Mouse (Mus musculus): ENCODE data around the gene Ppm1l.

Gene Ppm1l

DNA sequence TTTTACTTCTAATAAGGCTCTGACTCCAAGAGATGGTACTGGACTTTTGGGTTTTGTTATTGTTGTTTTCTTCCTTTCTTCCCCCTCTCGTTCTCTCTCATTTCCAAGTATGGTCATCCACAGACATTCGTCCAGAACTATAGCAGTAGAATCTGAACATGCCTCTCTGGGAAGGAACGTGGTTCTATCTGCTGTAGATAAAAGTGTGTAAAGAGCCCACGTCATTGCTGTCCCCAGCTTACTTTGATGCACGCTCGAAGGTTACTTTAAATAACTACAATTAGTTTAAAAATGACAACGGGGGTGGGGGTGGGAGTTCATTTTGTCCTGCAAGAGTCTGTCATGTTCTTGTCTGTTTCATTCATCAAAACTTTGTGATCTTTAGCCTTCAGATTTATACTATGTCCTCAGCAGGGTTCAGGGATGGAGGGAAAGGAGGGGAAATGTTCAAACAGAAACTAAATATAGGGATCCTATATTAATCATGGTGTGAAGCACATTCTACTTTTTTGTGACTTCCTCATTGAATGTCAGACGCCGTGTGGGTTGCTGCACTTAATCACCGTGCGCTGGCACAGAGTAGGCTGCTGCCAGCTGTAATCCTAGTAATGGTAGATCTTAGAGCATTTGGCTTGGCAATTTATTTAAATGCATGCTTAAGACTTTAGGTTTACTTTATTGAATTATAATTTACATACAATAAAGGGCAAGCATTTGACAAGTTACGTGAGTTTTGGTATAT lies 122.3 kb downstream of the Ppm1l start:
- DNase-seq (ENCODE audit: low read depth, low spot score), result no peak

DNA sequence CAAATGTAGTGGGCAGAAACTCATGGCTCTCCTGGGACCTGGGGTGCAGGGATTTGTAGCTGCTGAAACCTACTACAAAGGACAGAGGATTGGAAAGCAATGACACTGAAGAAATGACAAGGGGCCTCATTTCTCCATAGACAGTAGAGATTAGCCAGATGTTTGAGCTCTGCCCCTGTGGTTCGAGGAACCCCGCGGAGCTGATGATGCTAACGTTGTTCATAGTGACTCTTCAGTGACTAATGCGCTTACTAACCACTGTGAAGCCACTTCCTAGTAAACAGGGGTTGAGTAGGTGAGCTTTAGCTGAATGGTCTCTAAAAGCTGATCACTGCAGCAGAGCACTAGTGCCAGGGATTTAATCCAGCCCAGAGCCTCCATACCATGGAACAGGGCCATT lies 124.1 kb downstream of the Ppm1l start:
- DNase-seq (ENCODE audit: low read depth, low spot score), result no peak

DNA sequence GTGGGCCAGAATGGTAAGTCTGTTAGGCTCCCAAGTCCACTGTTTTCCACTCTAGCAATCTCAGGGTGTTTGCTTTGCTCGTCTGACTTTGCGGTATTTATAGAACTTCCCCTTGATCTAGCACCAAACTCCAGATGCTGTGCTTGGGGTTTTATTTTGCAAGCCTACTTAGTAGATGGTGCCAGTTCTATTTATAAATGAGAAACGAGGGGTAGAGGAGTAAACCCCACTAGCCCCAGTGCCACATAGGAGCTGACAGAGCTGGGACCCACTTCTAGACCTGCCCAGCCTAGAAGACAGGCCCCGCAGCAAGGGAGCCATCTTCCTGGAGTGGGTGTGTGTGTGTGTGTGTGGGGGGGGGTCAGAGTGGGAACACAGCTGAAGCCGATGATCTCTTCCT lies 130.3 kb downstream of the Ppm1l start:
- DNase-seq (ENCODE audit: low read depth, low spot score), result no peak

DNA sequence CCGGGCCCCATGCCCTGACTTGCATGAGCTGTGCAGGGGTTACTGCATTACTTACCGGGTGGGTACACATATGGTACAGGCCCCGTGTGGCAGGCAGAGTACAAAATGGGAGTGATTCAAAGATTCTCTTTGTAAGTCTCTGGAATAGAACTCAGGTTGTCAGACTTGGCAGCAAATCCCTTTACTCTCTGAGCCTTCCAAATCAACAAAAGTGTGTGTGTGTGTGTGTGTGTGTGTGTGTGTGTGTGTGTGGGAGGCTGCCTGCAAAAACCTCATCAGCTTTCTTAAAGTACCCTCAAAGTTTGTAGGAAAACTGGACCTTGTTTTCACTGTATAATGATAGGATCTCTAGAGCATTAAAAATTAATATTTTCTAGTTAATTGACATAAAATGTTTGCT lies 132.4 kb downstream of the Ppm1l start:
- no peak for DNase-seq (ENCODE audit: low read depth, low spot score)

DNA sequence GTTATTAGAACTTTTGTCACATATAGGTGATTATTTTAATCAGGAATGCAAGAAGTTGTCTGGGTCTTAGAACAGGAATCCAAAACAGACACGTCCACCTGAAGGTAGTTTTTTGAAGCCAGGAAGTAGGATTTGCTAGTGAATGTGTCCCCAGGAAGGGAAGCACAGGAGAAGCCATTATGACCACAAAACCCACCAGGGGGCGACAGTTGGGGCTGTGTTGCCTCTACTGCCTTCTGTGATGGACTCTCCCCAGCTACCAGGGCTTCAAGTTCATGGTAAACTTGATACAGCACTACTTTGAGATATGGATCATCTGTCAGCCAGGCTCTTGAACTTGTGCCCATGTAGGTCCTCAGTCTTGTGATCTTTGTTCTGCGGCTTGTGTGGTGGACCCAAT lies 137.7 kb downstream of the Ppm1l start:
- no peak for DNase-seq (ENCODE audit: low read depth, low spot score)

DNA sequence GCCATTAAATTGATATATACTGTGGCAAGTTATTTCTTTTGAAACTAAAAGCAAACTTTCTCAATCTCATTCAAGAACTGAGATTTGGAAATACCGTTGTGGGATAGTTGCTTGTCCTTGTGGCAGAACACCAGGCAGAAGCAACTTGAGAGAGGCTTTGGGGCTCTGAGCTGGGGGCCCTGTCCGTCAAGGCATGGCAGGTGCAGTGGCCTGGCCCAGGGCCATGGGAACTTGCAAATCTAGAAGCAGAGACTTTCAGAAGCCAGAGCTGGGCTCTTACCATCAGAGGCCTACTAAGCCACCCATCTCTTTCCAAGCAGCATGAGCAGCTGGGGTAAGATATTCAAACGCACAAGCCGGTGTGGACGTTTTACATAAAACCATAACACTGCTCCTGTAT lies 139.4 kb downstream of the Ppm1l start:
- no peak for DNase-seq (ENCODE audit: low read depth, low spot score)

DNA sequence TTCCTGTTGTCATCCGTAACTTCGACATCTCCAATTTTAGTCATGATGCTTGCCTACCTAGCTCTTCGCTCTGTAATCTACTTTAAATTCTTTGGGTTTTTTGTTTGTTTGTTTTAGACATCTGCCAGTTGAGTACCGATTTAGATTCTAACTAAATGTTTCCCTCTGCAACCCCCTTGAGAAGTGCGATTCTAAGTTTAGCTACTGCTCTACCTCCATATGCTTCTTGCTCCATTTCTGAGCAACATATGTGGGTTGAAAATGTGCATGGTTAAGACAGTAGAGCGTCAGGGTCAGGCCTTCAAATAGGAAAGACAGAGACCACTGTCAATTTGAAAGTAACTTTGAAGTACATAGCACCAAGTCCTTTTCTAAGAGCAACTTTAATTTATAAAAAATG lies 142.1 kb downstream of the Ppm1l start:
- DNase-seq (ENCODE audit: low read depth, low spot score), result no peak

DNA sequence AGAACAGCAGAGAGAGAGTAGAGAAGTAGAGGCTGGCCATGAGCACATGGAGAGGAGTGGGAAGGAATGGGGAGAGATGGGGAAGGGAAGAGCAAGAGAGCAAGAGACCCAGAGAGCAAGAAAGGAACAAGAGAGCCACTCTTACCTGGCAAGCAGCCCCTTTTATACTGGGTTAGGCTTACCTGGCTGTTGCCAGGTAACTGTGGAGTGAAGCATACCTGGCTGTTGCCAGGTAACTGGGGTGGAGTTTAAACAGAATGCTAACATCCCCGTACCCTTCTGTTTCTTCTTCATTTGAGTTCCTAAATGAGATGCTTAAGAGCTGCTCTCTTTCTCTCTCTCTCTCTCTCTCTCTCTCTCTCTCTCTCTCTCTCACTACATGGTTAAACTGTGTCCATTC lies 145.3 kb downstream of the Ppm1l start:
- no peak for DNase-seq (ENCODE audit: low read depth, low spot score)

DNA sequence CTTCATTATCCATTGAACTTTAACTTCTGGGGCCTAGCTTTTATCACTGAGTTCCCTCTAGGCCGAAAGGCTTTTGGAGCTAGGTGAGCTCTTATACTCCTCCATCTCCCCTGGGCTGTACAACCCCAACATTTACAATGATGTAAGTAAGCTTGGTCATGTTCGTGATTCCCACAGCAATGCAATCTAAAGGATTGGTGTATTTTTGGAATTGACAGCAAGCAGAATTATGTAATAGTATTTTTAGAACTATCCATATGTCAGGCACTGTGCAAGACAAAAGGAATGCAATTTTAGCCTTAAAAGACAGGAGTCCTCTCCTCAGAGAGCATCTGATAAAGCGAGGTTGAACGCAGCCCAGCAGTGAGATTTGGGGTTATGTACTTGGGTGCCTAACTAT lies 149.1 kb downstream of the Ppm1l start:
- DNase-seq (ENCODE audit: low read depth, low spot score), result no peak

DNA sequence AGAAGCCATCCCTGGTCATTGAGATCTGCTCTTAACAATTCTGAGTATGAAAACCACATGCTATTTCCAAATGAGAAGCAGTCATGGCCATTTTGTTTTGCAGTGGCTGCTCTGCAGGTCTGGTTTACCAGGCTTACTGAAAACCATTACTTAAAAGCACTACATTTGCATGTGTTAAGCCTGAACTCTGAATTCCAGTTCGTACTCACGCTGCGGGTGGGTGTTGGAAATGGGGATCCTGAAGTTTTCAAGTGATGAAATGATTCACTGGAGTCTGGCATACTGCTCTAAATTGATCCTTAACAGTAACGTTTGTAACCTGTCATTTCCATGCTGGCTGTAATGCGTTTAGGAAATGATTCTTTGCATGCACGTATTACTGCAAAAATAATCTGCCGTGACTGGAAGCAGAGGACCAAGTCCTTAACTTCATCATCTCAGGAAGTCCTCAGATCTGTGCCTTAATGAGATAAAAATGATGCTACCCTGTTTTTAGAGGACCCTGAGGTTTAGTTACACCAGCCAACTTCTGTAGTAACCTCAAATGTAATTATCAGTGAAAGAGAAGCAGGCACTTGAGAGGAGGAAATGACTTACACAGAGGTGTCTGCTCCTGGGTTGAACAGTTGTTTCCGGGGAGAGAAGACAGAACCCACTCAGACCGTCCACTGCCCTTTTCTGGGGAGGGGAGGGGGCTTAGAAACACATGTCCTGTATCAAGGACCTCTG lies 151.8 kb downstream of the Ppm1l start:
- DNase-seq (ENCODE audit: low read depth, low spot score), result no peak

DNA sequence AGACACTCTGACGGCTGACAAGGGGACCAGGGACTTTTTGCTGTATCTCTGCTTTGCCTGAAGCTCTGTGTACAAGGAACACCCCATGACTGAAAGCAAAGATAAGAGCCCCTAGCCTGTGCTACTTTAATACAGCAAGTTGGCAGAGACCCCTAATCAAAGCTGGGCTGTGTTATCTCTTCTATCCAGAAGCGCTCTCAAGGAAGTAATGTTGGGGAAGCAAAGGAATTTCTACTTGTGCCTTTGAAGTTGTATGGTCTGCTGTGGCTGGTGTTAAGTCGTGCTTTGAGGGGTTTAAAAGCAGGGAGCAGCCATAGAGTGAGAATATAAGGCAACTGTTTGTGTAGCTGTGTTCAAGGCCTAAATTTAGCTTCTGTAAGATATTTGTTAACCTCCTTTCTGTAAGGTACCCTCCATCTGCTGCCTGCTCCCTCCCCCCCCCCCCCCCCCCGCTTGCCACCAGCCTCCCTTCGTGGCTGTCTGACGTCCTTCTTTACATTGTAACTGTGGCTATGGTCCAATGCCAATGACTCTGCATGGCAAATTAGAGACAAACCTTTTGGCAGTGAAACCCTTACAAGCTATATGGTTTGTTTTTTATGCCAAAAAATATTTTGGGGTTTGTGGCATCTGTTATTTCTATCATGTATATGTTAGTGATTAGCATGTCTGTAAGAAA lies 152.9 kb downstream of the Ppm1l start:
- no peak for DNase-seq (ENCODE audit: low read depth, low spot score)

DNA sequence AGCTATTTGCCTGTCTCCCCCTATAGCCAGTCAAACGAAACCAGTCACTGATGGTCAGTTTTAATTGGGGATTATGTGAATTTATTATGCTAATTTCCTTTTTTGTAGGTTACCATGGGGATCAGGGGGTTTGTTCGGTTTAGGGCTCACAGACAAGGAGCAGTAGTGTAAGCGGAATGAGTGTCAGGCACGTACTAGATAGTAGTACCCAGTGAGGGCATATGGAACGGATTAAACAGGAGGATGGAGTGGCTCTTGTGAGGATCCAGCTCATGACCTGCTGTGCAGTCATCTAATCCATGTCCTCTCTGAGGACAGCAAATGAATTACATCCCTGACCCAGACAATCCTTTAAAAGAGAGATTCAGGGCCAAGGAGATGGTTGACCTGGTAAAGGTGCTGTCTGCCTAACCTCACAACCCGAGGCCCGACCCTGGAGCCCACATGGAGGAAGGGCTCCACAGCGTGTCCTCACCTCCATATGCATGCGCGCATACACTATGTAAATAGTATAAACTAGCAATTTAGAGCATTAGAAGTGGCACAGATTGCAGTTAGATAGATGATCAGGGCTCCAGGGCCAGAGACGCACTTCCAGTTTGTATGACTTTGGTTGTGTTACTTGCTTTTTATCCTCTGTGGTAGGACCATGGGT lies 153.6 kb downstream of the Ppm1l start:
- peak; percentile 13 for DNase-seq (ENCODE audit: low read depth, low spot score)

DNA sequence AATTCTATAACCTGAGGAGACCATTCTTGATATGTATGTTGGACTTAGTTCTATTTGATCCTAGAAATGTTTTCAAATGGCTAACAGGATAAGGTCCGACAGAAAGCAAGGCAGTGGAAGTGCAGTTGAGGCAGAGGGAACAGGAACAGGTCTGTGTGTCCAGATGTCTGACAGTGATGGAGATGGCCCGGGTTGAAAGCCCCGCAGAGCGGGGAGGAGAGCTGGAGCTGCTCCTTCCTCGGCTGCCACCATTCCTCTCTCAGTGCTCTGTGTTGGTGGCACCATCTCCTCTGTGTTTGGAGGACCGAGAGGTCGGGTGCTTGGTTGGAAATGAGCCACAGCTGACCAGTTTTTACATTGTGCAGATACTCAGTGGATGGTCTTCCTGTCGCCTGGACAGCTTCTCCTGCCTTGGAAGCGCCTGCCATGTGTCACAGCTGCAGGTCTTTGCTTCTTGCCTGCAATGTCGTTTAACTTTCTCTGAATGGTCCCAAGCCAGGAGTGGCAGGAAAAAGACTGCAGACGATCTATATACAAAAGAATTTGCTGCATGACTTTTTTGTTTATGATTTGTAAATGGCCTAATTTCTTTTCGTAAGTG lies 159.3 kb downstream of the Ppm1l start:
- DNase-seq (ENCODE audit: low read depth, low spot score), result no peak

DNA sequence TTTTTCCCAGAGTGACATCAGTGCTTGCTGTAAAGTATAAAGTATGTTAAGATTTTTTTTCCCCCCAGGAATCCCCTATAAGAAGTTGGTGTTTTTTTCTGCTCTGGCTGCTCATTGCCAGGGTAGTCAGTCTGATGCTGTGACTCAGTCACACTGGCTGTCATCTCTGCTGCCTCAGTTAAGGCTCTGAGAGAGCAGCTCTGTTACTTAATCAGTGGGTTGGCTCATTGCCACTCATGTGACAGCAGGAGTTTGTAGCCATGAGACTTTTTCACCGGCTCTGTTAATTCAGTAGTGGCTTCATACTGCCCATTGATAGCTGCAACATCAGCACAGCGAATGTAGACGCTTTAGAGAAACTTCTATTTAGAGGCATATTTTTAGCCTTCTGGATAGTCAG lies 163.3 kb downstream of the Ppm1l start:
- no peak for DNase-seq (ENCODE audit: low read depth, low spot score)

DNA sequence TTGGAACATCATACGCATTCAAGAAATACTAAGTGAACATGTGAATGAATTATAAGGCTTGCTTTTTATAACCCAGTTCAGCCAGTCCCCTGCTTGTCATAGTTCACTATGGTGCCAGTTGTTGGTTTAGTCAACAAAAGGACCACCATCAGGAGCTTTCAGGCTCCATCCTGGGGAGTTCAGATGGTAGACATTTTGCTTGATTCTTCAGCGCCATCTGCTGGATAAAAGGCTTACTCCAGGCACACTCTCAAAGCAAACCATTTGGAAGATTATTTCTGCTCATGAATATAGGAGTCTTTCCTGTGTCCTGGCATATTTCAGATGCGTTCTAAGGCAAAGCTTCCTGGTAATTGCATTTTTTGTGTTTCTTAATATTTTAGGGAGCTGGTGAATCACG lies 165.2 kb downstream of the Ppm1l start:
- DNase-seq (ENCODE audit: low read depth, low spot score), result peak; percentile 48

DNA sequence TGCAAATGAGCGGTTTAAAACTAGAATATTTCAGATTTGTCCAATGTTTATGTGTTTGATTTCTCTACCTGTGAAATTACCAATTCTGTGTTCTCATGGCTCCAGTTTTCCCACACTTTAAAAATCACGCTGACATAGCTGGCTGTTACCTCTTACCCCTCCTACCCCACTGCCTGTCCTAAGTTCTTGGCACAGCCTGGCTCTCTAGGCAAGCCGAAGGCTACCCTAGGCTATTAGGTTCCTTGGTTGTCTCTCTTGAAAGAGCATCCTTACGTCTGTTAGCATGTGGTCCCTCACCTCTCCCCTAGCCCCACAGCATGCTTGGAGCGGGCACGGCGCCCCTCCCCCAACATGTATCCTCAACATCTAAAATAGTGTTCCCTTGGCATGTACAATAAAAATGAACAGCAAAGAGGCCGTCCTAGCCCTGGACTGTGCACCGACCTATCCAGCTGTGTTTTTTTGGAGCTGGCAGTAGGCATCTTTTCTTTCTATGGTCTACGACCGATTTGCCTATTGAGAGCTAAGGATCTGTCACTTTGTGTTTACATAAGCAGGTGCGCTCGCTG lies 167.4 kb downstream of the Ppm1l start:
- no peak for DNase-seq (ENCODE audit: low read depth, low spot score)

DNA sequence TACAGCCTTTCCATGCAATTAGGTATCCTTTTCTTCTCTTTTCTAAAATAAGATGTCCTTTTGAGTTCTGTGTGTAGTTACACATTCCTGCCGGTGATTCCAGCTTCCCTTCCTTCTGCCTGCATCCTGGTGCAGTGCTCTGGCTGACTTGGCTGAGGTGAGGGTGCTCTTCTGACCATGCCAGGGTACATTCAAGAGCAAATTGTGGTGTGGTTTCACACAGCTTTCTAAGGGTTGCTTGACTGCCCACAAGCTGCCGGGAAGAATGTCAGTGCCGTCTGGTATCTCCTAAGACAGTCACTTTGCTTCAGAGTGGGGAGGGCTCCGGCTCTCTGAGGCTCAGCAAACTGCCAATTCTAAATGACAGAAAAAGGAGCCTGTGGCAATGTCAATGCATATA lies 167.9 kb downstream of the Ppm1l start:
- no peak for DNase-seq (ENCODE audit: low read depth, low spot score)

DNA sequence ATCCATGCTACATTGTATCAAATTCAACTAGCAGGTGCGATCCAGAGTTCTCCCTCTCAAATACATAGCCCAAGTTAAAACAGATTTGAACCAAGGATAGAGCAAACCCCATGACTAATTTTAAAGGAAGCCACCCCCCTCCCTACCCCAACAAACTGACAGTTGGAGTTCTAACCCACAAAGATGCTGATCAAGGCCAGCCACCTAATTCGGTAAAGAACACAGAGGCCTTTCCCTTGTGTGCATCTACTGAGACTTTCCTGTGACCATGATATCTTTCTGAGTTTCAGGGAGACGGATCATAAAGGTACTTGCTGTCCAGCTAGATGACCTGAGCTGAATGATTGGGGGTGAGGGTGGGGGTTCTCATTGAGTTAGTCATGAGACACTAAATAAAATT lies 168.7 kb downstream of the Ppm1l start:
- no peak for DNase-seq (ENCODE audit: low read depth, low spot score)

DNA sequence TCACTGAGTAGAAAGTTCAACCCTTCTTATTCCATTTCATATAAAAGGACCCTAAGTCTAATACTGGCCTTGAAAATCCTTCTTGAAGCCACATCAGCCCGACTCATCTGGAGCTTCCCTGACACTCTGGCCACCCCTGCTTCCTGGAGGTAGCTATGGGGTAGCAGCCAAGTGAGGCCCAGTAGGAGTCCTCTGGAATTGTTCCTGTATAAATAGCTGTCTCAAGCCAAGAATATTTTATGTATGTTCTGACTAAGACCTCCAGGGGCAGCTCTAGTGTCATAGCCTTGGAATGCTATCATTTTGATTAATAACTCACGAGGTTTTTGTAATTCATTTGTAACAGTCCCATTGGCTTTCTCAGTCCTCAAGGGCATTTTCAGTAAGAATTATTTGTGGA lies 169.1 kb downstream of the Ppm1l start:
- no peak for DNase-seq (ENCODE audit: low read depth, low spot score)

DNA sequence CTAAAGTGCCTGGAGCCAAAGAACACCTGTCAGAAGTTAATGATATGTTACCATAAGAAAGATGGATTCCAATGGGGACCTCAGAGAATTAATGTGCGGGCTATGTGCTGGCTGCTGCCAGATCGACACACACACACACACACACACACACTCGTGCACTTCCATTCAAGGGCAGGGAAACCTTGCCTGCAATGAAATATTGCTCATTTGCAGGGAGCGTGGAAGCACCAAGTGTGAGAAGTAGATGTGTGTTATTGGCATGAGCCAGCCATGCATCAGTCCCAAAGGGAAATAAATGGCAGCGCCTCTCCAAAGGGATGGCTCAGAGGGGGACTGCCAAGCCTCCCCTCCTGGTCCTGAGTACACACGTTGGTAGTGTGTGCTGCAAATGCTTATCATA lies 170.8 kb downstream of the Ppm1l start:
- no peak for DNase-seq (ENCODE audit: low read depth, low spot score)

DNA sequence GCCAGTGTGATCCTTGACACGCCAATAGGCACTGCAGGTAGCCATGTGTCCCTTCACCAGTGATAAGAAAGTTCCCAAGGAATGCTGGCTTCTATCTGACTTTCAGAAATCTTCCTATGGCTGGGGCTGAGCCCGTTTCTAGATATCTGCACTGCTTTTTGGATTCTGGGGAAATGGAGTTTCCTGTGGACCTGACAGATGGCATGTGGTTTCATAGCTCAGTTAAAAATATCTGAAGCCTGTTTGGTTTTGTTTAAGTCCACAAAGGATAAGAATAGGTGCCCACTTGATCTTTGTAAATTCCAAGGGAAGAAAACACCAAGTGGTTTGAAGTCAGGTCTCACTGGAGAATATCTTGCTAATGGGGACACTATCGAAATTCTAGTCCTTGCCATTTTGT lies 173.0 kb downstream of the Ppm1l start:
- DNase-seq (ENCODE audit: low read depth, low spot score), result no peak

All from retina, adult 2 months (tissue).